Mouse (Mus musculus): ENCODE data around the gene Htra2.

DNA sequence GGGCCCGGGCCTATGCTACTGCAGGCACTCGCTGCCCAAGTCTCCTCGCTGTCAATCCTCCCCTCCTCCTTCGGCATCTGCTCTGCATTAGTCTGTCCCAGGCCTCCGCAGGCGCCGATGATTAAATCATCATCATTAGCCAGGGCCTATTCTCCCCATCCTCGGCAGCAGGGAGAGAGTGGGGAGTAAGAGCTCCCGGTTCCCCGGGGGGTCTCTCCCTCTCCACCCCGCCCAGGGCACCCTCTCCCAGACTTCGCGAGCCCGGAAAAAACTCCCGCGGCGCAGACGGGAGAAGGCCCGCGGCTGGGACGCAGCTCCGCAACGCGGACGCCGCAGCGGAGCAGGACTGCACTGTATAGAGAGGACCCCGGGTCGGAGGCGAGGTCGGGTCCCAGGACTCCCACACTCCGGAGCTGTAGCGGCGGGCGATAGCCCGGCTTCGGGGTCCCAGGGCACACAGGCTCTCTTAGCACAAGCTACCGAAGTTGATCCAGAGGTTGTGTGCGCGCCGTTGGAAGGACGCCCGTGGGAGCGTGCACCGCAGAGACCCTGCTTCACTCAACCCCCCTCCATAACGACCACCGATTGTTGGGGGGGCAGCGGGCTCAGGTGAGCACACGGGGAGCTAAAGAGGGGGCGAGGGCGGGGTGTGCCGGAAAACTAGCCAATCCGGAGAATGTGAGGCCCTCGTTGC, 22.7 kb upstream of the Htra2 start, which contains the start of gene Pcgf1:
- TF ChIP-seq CTCF (IDR thresholded peaks at IDR 0.05; ENCODE audit: low read depth) (no peak), EP300 (optimal IDR thresholded peaks at IDR 0.05) (no peak)
